Mouse (Mus musculus): Measurements from ENCODE around the gene Nfam1.

GRCm38 (mm10) chr15:82959151-82959550, 74.0 kb downstream of the Nfam1 start:
- TF ChIP-seq CTCF (IDR thresholded peaks at IDR 0.05; ENCODE audit: low read depth, low read length): no peak
- no peak for TF ChIP-seq POLR2A (IDR thresholded peaks at IDR 0.05; ENCODE audit: borderline replicate concordance, low read depth, low read length)

All from bone marrow macrophage, adult 2 months (primary cell).